Mouse (Mus musculus) bone marrow, adult 2 months (tissue): ENCODE measurements around the gene Grin2b.

Source experiments
- CTCF ChIP-seq: fragments of 200-500 bp; IDR thresholded peaks from 2 replicates; pipeline ENCODE4 v1.5.1; 2011; ENCODE audit warnings: low read length, control low read depth; ENCODE audit not compliant: control insufficient read depth, insufficient read depth
- POLR2A ChIP-seq: fragments of 200-500 bp; IDR thresholded peaks from 2 replicates; pipeline ENCODE4 v1.6.1; 2011; ENCODE audit warnings: low read depth, mild to moderate bottlenecking, control low read depth, low read length, borderline replicate concordance; ENCODE audit not compliant: control insufficient read depth

GRCm38 (mm10) chr6:136194616-136195015 lies 21.3 kb upstream of the Grin2b start:
- no peak for TF ChIP-seq POLR2A
- TF ChIP-seq CTCF, result no peak
